Mouse (Mus musculus) erythroid progenitor cell, adult 5-6 weeks (primary cell): ENCODE data around the gene Usp46. TPM values are rescaled to one million over a fixed set of nuclear protein-coding genes. Genes with fewer than 3 reads are reported as not detected.

Experiments
- ATAC-seq: replicated peaks from 2 replicates; pipeline ENCODE4 v1.8.0; 2016; ENCODE audit warnings: moderate number of reproducible peaks, mild to moderate bottlenecking, moderate TSS enrichment, inconsistent platforms; ENCODE audit not compliant: poor library complexity, low FRiP score, severe bottlenecking
- total RNA-seq, 2 experiments: library from RNA; stranded (forward) in 1 of 2; stranded (reverse) in 1 of 2; fragments of 150-400 nt in 1 of 2; fragments of 186-747, 209-891 nt in 1 of 2; gene quantifications; 2 replicates each; pipeline versions ENCODE4 v1.2.3 to v1.2.4; 2015 to 2017; ENCODE audit warnings: low replicate concordance in 2 of 2

Gene Usp46
- total RNA-seq (2015; ENCODE audit: low replicate concordance) (70.6 and 141 TPM in 2 replicates), total RNA-seq (2017; ENCODE audit: low replicate concordance) (47.2 and 73.0 TPM in 2 replicates)

- ATAC-seq: peak; percentile 61
Observed at GRCm38 (mm10) chr5:74067831-74068713, at the start of gene Usp46. Usp46 (minus strand) TSS chr5:74068431.

DNA sequence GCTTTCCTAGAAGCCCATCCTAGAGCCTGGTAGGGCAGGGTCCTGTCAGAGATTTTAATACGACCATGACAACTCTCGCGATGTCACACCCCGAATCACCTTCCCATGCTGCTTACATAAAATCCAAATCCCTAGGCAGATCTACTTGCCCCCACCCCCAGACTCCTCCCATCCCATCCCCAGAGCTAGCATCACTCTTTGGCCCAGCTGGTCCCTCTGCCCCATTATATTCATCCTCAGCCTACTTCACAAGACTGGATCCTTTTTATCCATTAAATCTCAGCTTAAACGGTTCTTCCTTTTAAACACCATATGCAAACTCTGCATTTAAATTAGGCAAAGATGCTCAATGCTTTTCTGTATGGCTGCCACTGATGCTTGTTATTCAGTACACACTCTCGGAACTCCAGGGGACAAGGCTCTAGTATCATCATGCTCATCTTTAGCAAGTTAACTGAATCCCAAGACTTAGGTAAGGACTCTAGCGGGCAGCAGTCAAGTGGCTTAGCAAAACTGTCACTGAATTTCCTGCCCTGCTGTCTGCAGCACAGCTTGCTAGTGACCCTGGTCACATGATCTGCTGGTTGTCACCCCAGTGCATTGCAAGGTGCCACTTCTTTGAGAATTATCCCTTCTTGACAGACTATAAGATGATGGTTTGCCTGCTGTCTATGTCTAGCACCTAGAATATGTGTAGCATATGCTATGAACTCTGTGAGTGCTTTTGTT, 45.9 kb upstream of the Usp46 start:
- ATAC-seq: no peak

DNA sequence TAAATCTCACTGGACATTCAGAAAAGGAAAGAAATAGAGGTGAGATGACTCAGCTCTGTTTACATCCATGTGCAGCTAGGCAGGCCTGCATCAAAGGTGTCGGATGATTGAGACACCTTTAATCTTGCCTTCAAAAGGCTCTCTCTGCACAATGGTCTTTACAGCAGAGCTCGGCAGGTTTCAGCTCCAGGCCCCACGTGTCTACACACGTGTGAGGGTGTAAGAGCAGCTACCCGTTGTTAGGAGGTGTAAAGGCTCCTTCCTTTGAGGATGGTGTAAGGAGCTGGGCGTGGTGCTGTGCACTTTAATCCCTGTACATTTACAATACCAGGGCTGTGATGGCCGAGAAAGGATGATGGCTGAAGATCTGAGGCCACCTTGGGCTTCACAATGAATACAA, 37.2 kb upstream of the Usp46 start:
- no peak for ATAC-seq

- no peak for ATAC-seq
Observed at GRCm38 (mm10) chr5:74101761-74102160, 33.5 kb upstream of the Usp46 start.

DNA sequence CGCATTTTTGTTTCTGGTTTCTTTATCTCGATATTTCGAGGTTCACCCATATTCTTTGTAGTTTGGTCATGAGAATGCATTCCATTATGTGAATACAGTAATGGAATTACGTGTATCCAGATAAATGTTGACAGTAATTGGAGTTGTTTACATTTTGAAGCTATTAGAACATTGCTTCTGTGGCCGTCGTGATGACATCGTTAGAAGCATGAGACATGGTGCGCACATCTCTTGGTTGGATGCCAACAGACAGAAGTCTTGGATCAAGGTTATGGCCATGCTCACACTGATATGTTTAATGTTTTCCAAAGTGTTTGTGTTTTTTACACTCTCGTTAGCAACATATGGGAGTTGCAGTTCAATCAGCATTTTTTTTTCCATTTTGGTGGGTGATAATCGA, 30.8 kb upstream of the Usp46 start:
- ATAC-seq: no peak

DNA sequence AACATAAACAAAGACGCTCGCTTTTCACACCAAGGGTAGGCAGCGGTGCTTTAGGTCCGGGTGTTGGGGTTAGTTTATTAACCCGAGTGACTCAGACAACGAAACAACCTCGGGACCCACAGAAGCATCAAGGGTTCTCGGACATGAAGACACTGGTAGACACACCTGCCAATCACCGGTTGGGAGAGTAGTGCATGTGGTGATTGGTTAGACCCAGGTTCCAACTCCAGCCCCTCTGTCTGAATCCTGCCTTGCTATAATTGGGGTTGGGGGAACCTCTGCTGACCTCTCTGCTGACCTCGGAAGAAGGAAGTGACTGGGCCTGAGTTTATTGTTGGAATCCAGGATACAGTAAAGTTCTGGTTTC, 29.6 kb upstream of the Usp46 start:
- ATAC-seq: no peak

DNA sequence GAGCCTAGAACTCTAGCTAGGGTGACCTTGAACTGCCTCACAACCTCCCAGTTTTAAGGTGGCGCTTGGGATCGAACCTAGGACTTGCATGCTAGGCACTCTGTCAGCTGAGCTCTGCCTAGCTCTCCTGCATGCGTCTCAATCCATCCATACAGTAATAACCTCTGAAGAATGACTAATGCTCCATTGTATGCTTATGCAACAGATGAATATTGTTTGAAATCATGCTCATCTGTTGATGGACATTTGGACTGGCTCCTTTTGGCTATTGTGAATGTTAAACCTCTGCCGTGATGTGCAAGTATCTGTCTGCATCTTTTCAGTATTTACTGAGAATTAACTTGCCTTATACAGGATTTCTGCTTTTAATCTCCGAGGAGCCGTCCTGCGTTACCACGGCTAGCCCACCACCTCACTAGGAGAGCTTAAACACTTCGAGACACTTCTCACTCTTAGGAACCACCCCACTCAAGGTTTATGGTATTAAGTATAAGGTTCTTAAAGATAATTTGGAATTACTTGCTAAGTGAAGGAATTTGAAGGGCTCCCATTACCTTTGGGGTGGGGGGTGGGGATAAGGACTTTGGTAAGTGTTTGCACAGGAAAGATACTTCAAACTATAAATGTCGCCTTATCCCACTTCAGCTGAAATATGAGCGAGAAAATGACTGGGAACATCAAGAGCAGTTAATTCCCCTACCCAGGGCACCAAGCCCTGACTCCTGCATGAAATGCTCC, 29.1 kb upstream of the Usp46 start:
- no peak for ATAC-seq

DNA sequence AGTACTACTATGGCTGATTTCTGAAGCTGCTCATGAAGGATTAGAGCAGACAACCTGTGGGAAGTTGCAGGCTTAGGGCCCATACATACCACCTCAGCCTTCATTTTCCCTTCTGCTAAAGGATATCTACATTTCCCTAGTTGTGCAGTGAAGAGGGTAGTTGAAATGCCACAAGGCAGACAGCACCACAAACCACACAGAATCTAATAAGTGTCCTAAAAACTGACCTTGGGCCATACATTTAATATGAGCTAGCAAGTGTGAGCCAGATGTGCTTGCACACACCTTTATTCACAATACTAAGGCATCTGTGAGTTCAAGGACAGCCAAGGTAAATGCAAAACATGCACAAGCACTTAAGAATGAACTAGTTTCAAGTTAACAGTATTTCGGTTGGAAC, 27.8 kb upstream of the Usp46 start:
- no peak for ATAC-seq

DNA sequence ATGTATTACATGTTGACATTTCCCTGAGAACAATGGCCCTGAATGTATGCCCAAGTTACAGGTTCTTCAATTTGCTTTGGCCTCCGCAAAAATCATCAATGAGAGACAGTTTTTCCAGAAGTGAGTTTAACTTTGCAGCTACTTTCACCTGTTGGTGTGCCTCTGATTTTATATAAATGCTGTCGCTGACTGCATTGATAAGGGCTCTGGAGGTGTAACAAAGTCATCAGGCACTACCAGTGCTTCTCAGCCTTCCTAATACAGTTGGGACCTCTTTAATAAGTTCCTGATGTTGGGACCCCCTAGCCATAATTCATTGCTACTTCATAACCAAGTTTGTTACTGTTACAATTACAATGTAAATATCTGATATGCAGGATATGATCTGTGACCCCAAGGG, 27.4 kb upstream of the Usp46 start:
- ATAC-seq: no peak

- no peak for ATAC-seq
Observed at GRCm38 (mm10) chr5:74094841-74095437, 26.7 kb upstream of the Usp46 start.

DNA sequence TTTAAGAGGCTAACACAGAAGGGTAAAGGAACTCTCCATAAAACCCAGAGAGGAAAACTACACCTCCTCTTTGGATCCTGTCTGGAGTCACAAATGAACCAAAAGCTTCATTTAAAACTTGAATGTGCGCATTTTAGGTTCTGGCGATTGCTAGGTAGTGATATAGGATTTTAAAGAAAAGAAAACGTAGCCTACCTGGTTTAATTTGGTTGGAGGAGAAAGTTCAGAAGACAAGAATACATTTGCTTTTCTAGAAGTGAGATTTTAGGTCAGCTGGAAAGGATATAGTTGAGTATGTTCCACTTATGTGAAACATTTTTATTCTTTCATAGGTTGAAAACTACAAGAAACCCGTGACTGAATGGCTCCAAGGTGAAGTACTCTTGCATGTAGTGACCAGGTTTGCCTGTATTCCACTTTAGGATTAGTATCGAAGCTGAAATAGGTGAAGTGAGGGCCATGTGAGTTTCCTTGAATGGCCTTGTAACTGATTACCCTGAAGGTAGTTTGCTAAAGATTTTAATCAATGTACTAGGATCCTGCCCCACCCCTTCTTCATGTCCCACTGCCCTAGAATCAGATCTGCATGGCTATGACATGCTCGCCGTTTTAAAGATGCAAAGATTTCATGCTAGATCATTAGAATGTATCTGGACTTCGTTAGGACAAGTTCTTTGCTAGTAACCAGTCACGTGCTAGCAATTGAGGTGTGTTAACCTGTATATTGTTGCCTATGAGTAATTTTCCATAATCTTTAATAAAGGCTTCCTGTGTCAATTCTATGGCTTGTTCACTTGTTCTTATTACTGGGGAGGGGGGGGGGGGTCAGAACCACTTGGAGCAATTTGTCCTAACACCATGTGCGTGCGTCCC, 25.6 kb upstream of the Usp46 start:
- ATAC-seq: no peak

DNA sequence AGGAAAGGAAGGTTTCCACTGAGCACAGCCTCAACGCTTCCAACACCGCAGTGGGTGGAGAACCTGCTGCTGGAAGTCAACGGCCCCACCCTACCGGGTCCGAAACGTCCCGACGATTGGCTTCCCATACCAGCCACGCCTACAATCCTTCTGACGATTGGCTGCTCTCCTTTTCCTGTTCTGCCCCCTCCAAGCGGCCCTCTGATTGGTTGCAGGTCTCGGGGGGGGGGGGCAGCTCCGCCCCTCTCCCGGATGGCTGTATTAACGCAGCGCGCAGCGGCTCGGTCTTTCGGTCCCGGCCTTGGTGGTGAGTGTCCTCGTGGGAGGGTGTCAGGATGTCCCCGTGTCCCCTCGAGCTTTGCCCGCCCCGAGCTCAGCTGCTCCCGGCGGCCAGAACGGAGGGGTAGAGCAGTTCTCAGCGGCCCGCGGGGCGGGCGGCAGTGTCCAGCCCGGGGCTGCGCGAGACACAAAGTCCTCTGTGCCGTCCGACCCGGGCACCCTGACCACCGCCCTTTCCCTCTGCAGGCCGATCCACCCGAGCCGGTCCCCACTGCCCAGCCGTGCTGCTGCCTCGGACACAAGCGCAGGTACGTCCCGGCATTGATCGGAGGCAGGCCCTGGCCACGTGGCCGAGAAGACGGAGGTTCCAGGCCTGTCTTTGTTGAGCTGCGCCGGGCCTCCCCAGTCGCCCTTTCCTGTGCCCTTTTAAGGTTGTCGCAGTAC, 24.8 kb upstream of the Usp46 start:
- ATAC-seq: peak; percentile 100

DNA sequence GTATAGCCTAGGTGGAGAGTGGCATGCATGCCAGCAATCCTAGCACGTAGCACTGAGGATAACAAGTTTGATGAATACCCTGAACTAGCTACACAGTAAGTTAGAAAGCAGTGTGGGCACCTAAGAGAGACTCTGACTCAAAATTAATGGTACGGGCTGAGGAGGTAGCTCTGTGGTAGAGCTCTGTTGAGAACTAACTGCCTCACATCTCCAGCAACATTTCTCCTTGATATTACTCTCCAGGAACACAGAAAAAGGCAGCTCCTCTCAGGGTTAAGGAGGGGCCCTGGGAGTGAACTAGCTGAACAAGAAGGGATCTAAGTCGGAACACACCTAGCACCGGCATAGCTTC, 24.2 kb upstream of the Usp46 start:
- peak; percentile 37 for ATAC-seq

DNA sequence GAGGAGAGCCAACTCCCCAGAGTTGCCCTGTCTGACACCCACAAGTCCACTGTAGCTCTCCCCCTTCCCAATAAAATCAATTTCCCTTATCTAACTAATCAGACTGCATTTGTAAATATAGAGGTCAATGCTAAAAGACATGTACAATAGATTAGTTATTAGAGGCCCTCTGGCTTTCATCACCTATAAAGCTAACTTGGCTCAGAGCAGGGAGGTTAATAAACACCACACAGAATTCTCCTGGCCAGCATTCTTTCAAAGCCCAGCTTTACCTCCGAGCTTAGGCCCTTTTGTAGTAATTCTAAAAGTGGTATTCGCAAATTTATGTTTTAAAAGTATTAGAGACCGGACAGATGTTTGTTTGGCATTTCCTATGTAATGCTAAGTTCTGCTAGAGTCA, 21.4 kb upstream of the Usp46 start:
- no peak for ATAC-seq

DNA sequence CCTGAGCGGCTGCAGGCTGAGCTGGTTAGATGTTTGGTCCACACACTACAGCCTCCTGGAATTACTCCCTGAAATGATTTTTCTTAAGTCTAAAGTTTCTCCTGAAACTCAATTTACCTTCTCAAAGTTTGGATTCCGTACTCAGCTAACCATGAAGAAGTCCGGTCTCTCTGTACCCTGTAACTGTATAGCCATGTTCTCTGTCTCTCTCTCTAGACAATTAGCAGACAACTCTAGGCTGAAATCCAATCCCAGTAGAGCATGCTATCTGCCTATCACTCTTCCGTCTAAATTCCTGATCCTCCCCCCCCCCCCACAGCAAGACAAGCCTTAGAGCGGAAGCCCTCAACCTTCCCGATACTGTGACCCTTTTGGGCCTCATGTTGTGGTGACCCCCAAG, 13.5 kb upstream of the Usp46 start:
- no peak for ATAC-seq

DNA sequence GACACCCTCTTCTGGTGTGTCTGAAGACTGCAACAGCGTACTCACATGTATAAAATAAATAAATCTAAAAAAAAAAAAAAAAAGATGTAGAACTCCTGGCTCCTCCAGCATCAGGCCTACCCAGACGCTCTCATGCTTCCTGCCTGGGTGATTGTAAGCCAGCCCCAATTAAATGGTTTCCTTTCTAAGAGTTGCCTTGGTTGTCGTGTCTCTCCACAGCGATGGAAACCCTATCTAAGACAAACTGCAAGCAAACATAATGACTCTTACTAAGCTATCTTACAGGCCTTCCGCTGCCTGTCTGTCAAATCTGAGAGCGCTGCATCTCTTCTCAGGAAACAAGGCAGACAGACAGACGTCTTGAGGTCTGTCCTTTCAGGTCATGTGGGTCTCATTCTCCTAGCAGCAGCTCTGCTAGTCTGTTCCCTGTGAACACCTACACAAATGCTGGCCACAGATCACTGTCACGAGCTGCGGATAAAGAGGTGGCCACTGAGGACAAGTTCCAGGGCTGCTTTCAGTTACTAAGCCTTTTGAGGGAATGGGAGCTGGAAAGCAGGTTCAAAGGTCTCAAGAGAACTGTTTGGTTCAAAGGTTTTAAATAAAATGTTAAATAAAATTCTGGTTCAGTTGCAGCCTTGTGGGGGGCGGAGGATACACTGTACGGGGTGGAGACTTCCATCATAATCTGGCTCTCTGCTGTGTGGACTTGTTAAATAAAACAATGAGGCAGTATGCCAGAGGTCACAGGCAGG, 10.8 kb upstream of the Usp46 start:
- no peak for ATAC-seq

- ATAC-seq: no peak
Observed at GRCm38 (mm10) chr5:74078400-74078799, 10.2 kb upstream of the Usp46 start.

- no peak for ATAC-seq
Observed at GRCm38 (mm10) chr5:74077959-74078358, 9.7 kb upstream of the Usp46 start.
